Mouse (Mus musculus): ENCODE measurements around the gene Sf3a2. TPM values are rescaled to one million over a fixed set of nuclear protein-coding genes. Genes with fewer than 3 reads are reported as not detected.

The Sf3a2 gene
- polyA plus RNA-seq, 1 experiment from 2014 or later = 38.3 TPM

GRCm38 (mm10) chr10:80841685-80842084 lies 43.7 kb downstream of the Sf3a2 start:
- Histone ChIP-seq H3K4me1 (replicated peaks) (peaks cover 42% of the 10 kb centered on the region), H3K9me3 (replicated peaks) (no peaks in the 10 kb centered on the region), H3K27ac (no peak overlapping the region), H3K27me3 (peaks cover 55% of the 10 kb centered on the region), H3K4me3 (no peak overlapping the region), H3K9ac (no peak overlapping the region), H3K4me2 (no peak overlapping the region), H3K36me3 (no peaks in the 10 kb centered on the region)
- ATAC-seq (replicated peaks; ENCODE audit: insufficient number of reproducible peaks, insufficient read depth, low FRiP score, low read depth) = no peak
- WGBS = 75% methylated on average over 2 of the region's 2 CpGs

- H3K4me1 ChIP-seq (replicated peaks) = peaks cover 36% of the 10 kb centered on the region
- no peaks in the 10 kb centered on the region for H3K9me3 ChIP-seq (replicated peaks)
- WGBS = 78% methylated on average over 15 of the region's 15 CpGs
- peaks cover 50% of the 10 kb centered on the region for H3K27me3 ChIP-seq
- H3K27ac ChIP-seq = no peak overlapping the region
- no peak overlapping the region for H3K9ac ChIP-seq
- H3K4me2 ChIP-seq = no peak overlapping the region
- H3K4me3 ChIP-seq = no peak overlapping the region
- no peak for ATAC-seq (replicated peaks; ENCODE audit: insufficient number of reproducible peaks, insufficient read depth, low FRiP score, low read depth)
- no peaks in the 10 kb centered on the region for H3K36me3 ChIP-seq
Measured at GRCm38 (mm10) chr10:80842334-80842733, 44.3 kb downstream of the Sf3a2 start.

DNA sequence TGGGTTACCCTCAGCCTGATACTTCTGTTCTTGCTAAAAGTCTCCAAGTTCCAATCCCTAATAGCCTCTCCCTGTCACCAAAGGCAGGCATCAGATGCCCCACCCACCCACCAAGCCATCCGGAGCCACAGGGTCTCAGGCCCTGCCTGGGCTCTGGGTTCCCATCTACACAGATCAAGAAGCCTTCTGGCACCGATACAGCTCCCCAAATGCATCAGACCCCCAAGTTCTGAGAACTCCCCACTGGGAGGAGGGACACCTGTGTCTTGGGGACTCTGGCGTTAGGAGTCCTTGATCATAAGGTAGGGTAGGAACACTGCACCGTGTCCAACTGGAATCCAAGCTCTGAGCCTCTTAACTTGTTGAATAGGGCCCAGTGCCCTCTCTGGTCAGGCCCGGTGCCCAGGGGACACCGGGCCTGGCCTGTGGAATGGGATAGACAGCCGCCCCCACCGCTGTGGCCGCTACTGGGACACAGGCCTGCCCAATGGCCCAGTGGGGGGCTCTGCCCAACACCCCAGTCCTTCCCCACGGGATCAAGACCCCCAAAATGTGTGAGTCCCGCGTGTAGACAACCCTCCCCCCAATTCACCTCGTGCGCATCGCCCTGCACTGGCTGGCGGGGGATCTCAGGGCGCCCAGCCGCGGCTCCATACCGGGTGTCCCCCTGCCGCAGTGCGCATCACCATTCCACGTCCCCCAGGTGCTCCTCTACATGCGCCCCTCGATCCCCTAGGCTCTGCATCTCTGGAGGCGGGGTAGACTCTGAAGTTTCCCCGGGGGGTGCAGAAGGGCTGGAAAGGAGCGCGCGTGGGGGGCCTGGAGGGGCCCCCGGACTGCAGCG lies 45.3 kb downstream of the Sf3a2 start:
- peaks cover 28% of the 10 kb centered on the region for H3K4me1 ChIP-seq (replicated peaks)
- peak overlapping the region; percentile 41; the same call in 1 of the 2 replicates for H3K9ac ChIP-seq
- H3K9me3 ChIP-seq (replicated peaks) = no peaks in the 10 kb centered on the region
- WGBS = 10% methylated on average over 32 of the region's 32 CpGs
- H3K4me2 ChIP-seq = peak overlapping the region; percentile 85
- no peak overlapping the region for H3K27ac ChIP-seq
- H3K27me3 ChIP-seq = peaks cover 50% of the 10 kb centered on the region
- H3K36me3 ChIP-seq = no peaks in the 10 kb centered on the region
- H3K4me3 ChIP-seq = peak overlapping the region; percentile 50
- ATAC-seq (replicated peaks; ENCODE audit: insufficient number of reproducible peaks, insufficient read depth, low FRiP score, low read depth) = no peak

GRCm38 (mm10) chr10:80843931-80844547 lies 46.0 kb downstream of the Sf3a2 start, which contains the start of gene Lingo3:
Lingo3 (minus strand) TSS chr10:80844039.
- H3K4me3 ChIP-seq = peak within 1 kb of the TSS; percentile 50
- peak within 1 kb of the TSS; percentile 41; the same call in 1 of the 2 replicates for H3K9ac ChIP-seq
- peaks cover 50% of the 10 kb centered on the region for H3K27me3 ChIP-seq
- H3K27ac ChIP-seq = no peak within 1 kb of the TSS
- H3K4me1 ChIP-seq (replicated peaks) = peaks cover 31% of the 10 kb centered on the region
- H3K9me3 ChIP-seq (replicated peaks) = no peaks in the 10 kb centered on the region
- peak within 1 kb of the TSS; percentile 85 for H3K4me2 ChIP-seq
- no peaks in the 10 kb centered on the region for H3K36me3 ChIP-seq
- ATAC-seq (replicated peaks; ENCODE audit: insufficient number of reproducible peaks, insufficient read depth, low FRiP score, low read depth) = no peak
- WGBS = 5% methylated on average over 51 of the region's 51 CpGs

DNA sequence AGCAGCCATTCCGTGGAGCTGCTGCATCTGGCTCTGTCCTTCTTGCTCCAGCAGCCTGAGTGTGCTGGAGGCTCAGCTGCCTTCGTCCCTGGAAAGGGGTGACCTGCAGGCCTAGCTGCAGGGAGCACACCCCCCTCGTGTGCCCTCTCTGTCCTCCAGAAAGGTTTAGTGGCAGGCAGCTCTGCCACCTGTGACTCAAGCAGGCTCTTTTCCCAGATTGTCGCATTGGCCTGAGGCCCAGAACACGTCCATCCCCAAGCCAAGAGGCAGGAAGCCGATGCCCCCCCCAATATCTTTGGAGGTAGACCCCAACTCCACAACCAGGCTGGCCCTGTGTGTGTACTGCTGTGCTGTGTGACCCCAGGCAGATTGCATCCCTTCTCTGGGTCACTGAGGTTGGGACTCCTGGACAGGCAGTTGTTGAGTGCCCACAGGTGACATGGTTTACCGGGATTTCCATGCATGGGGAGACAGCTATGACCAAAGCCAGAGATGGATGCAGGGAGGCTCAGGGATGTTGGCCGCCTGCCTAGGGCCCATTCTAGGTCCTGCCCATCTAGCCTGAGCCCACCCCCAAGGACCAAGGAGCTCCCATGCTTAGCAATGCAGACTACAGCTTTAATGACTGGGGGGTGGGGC lies 47.2 kb downstream of the Sf3a2 start:
- WGBS = 50% methylated on average over 8 of the region's 8 CpGs
- H3K9me3 ChIP-seq (replicated peaks) = no peaks in the 10 kb centered on the region
- peaks cover 33% of the 10 kb centered on the region for H3K4me1 ChIP-seq (replicated peaks)
- no peak overlapping the region for H3K27ac ChIP-seq
- H3K9ac ChIP-seq = no peak overlapping the region
- ATAC-seq (replicated peaks; ENCODE audit: insufficient number of reproducible peaks, insufficient read depth, low FRiP score, low read depth) = no peak
- H3K4me2 ChIP-seq = no peak overlapping the region
- no peaks in the 10 kb centered on the region for H3K36me3 ChIP-seq
- peaks cover 50% of the 10 kb centered on the region for H3K27me3 ChIP-seq
- no peak overlapping the region for H3K4me3 ChIP-seq

DNA sequence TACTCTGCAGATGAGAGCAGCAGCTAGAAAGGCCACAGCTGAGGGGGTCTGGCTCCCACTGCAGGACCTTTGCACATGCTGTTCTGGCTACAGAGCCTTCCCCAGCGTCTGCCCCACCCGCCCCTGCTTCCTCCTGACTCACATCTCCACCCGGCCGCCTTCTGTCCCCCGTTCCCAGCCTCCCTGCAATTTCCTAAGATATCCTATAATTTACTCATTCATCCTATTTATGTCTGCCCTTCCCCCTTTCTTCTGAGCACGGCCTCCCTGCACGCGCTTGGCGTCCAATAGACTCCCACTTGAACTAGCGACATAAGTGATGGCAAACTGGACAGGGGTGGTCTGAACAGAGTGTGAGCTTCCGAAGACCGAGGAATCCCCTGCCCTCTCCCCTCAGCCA lies 47.7 kb downstream of the Sf3a2 start:
- Histone ChIP-seq H3K27me3 (peaks cover 47% of the 10 kb centered on the region), H3K4me2 (no peak overlapping the region), H3K27ac (no peak overlapping the region), H3K4me3 (no peak overlapping the region), H3K9ac (no peak overlapping the region), H3K9me3 (replicated peaks) (no peaks in the 10 kb centered on the region), H3K36me3 (no peaks in the 10 kb centered on the region), H3K4me1 (replicated peaks) (peaks cover 33% of the 10 kb centered on the region)
- WGBS = 65% methylated on average over 12 of the region's 12 CpGs
- ATAC-seq (replicated peaks; ENCODE audit: insufficient number of reproducible peaks, insufficient read depth, low FRiP score, low read depth) = no peak

- H3K9me3 ChIP-seq (replicated peaks) = no peaks in the 10 kb centered on the region
- WGBS = 12% methylated on average over 10 of the region's 10 CpGs
- H3K36me3 ChIP-seq = peaks cover 20% of the 10 kb centered on the region
- no peak overlapping the region for H3K4me3 ChIP-seq
- H3K4me1 ChIP-seq (replicated peaks) = peaks cover 33% of the 10 kb centered on the region
- no peak overlapping the region for H3K4me2 ChIP-seq
- peaks cover 23% of the 10 kb centered on the region for H3K27me3 ChIP-seq
- no peak; the same call in 1 of the 2 replicates for ATAC-seq (replicated peaks; ENCODE audit: insufficient number of reproducible peaks, insufficient read depth, low FRiP score, low read depth)
- no peak overlapping the region for H3K27ac ChIP-seq
- no peak overlapping the region for H3K9ac ChIP-seq
Measured at GRCm38 (mm10) chr10:80848571-80848970, 50.6 kb downstream of the Sf3a2 start.

MicroRNA genes within 50 kb of the gene (microRNA counts, 519-probe panel; counts per million panel counts)
- microRNA mmu-miR-1982 = not detected

Small RNA genes lying within 50 kb of the gene (microRNA-seq; reads per million reads assigned to microRNA genes)
- 1.5 reads per million for gene Mir1982

Other genes with a start within 250 kb of the Sf3a2 start
- 13.6 and 20.2 TPM in 2 replicates for gene Rexo1, start 236.6 kb upstream of the Sf3a2 start, polyA plus RNA-seq (2015; fragmentation: Nextera tagmentation; extraction: Ambion mirVana)
- gene Klf16, start 220.9 kb upstream of the Sf3a2 start, polyA plus RNA-seq (2015; fragmentation: Nextera tagmentation; extraction: Ambion mirVana) = 4.7 and 6.4 TPM in 2 replicates
- gene Abhd17a, start 207.9 kb upstream of the Sf3a2 start, polyA plus RNA-seq (2015; fragmentation: Nextera tagmentation; extraction: Ambion mirVana) = 84.2 and 110 TPM in 2 replicates
- gene Scamp4, start 195.3 kb upstream of the Sf3a2 start, polyA plus RNA-seq (2015; fragmentation: Nextera tagmentation; extraction: Ambion mirVana) = 55.9 and 71.6 TPM in 2 replicates
- gene Adat3, start 195.3 kb upstream of the Sf3a2 start, polyA plus RNA-seq (2015; fragmentation: Nextera tagmentation; extraction: Ambion mirVana) = 3.0 and 3.9 TPM in 2 replicates
- gene Gm49322, start 192.2 kb upstream of the Sf3a2 start, polyA plus RNA-seq (2015; fragmentation: Nextera tagmentation; extraction: Ambion mirVana) = 1.2 and 2.7 TPM in 2 replicates
- 78.2 and 112 TPM in 2 replicates for gene Csnk1g2, start 175.4 kb upstream of the Sf3a2 start, polyA plus RNA-seq (2015; fragmentation: Nextera tagmentation; extraction: Ambion mirVana)
- gene Btbd2, start 141.1 kb upstream of the Sf3a2 start, polyA plus RNA-seq (2015; fragmentation: Nextera tagmentation; extraction: Ambion mirVana) = 45.4 and 64.8 TPM in 2 replicates
- gene Mknk2, start 120.1 kb upstream of the Sf3a2 start, polyA plus RNA-seq (2015; fragmentation: Nextera tagmentation; extraction: Ambion mirVana) = 70.8 and 99.5 TPM in 2 replicates
- gene Mob3a, start 96.2 kb upstream of the Sf3a2 start, polyA plus RNA-seq (2015; fragmentation: Nextera tagmentation; extraction: Ambion mirVana) = 22.1 and 33.6 TPM in 2 replicates
- gene Izumo4, start 96.0 kb upstream of the Sf3a2 start, polyA plus RNA-seq (2015; fragmentation: Nextera tagmentation; extraction: Ambion mirVana) = 10.4 and 14.6 TPM in 2 replicates
- 45.0 and 51.4 TPM in 2 replicates for gene Ap3d1, start 55.9 kb upstream of the Sf3a2 start, polyA plus RNA-seq (2015; fragmentation: Nextera tagmentation; extraction: Ambion mirVana)
- gene Dot1l, start 43.0 kb upstream of the Sf3a2 start, polyA plus RNA-seq (2015; fragmentation: Nextera tagmentation; extraction: Ambion mirVana) = 16.1 and 22.4 TPM in 2 replicates
- gene Plekhj1, start 428 bp downstream of the Sf3a2 start, polyA plus RNA-seq (2015; fragmentation: Nextera tagmentation; extraction: Ambion mirVana) = 65.2 and 83.1 TPM in 2 replicates
- 0.16 and 0.19 TPM in 2 replicates for gene Amh, start 7.0 kb downstream of the Sf3a2 start, polyA plus RNA-seq (2015; fragmentation: Nextera tagmentation; extraction: Ambion mirVana)
- gene Jsrp1, start 15.3 kb downstream of the Sf3a2 start, polyA plus RNA-seq (2015; fragmentation: Nextera tagmentation; extraction: Ambion mirVana) = 4.0 and 5.1 TPM in 2 replicates
- gene Oaz1, start 28.5 kb downstream of the Sf3a2 start, polyA plus RNA-seq (2015; fragmentation: Nextera tagmentation; extraction: Ambion mirVana) = 1,772 and 2,077 TPM in 2 replicates
- gene Lingo3, start 45.8 kb downstream of the Sf3a2 start, polyA plus RNA-seq (2015; fragmentation: Nextera tagmentation; extraction: Ambion mirVana) = 0.29 and 0.43 TPM in 2 replicates
- gene Lsm7, start 57.0 kb downstream of the Sf3a2 start, polyA plus RNA-seq (2015; fragmentation: Nextera tagmentation; extraction: Ambion mirVana) = 153 and 154 TPM in 2 replicates
- gene Sppl2b, start 57.1 kb downstream of the Sf3a2 start, polyA plus RNA-seq (2015; fragmentation: Nextera tagmentation; extraction: Ambion mirVana) = 23.1 and 32.5 TPM in 2 replicates
- gene Tmprss9, start 73.7 kb downstream of the Sf3a2 start, polyA plus RNA-seq (2015; fragmentation: Nextera tagmentation; extraction: Ambion mirVana) = 0.04 TPM in 1 of 2 replicates, not detected in the other
- gene Timm13, start 102.8 kb downstream of the Sf3a2 start, polyA plus RNA-seq (2015; fragmentation: Nextera tagmentation; extraction: Ambion mirVana) = 269 and 299 TPM in 2 replicates
- gene Lmnb2, start 120.0 kb downstream of the Sf3a2 start, polyA plus RNA-seq (2015; fragmentation: Nextera tagmentation; extraction: Ambion mirVana) = 22.0 and 32.1 TPM in 2 replicates
- 30.8 and 34.1 TPM in 2 replicates for gene Gadd45b, start 131.9 kb downstream of the Sf3a2 start, polyA plus RNA-seq (2015; fragmentation: Nextera tagmentation; extraction: Ambion mirVana)
- 1.1 and 1.9 TPM in 2 replicates for gene Gng7, start 216.7 kb downstream of the Sf3a2 start, polyA plus RNA-seq (2015; fragmentation: Nextera tagmentation; extraction: Ambion mirVana)
- 0.29 TPM in 1 of 2 replicates, not detected in the other for gene Diras1, start 227.5 kb downstream of the Sf3a2 start, polyA plus RNA-seq (2015; fragmentation: Nextera tagmentation; extraction: Ambion mirVana)
- 7.1 and 11.8 TPM in 2 replicates for gene Slc39a3, start 239.2 kb downstream of the Sf3a2 start, polyA plus RNA-seq (2015; fragmentation: Nextera tagmentation; extraction: Ambion mirVana)